Mouse (Mus musculus) 3134 (cell line): ENCODE data around the gene Tmem179.

ENCODE experiments used
- DNase-seq: peaks from one replicate; pipeline ENCODE4 v3.0.0-alpha.2; 2011; ENCODE audit warnings: low spot score; ENCODE audit not compliant: insufficient read length; ENCODE audit errors: extremely low read depth

Tmem179 gene

GRCm38 (mm10) chr12:112516697-112517337 is at the start of gene Tmem179:
Tmem179 (minus strand) TSS chr12:112516747.
- DNase-seq, result peak; percentile 59

- DNase-seq, result no peak
Observed at GRCm38 (mm10) chr12:112563011-112563410, 46.5 kb upstream of the Tmem179 start.

GRCm38 (mm10) chr12:112562462-112562861 is 45.9 kb upstream of the Tmem179 start:
- DNase-seq, result no peak

GRCm38 (mm10) chr12:112561163-112561562 is 44.6 kb upstream of the Tmem179 start:
- no peak for DNase-seq

GRCm38 (mm10) chr12:112560176-112560797 is 43.7 kb upstream of the Tmem179 start:
- DNase-seq, result no peak

GRCm38 (mm10) chr12:112559671-112560070 is 43.1 kb upstream of the Tmem179 start:
- no peak for DNase-seq

- DNase-seq, result no peak
Observed at GRCm38 (mm10) chr12:112559231-112559630, 42.7 kb upstream of the Tmem179 start.

GRCm38 (mm10) chr12:112557219-112557618 is 40.7 kb upstream of the Tmem179 start:
- no peak for DNase-seq

- no peak for DNase-seq
Observed at GRCm38 (mm10) chr12:112556531-112557060, 40.0 kb upstream of the Tmem179 start.

GRCm38 (mm10) chr12:112554900-112555299 is 38.4 kb upstream of the Tmem179 start:
- DNase-seq, result no peak

GRCm38 (mm10) chr12:112552520-112552919 is 36.0 kb upstream of the Tmem179 start:
- DNase-seq, result peak; percentile 36

- DNase-seq, result peak; percentile 70
Observed at GRCm38 (mm10) chr12:112551861-112552375, 35.4 kb upstream of the Tmem179 start.

- DNase-seq, result no peak
Observed at GRCm38 (mm10) chr12:112549287-112549686, 32.7 kb upstream of the Tmem179 start.

GRCm38 (mm10) chr12:112546110-112546509 is 29.6 kb upstream of the Tmem179 start:
- no peak for DNase-seq

- DNase-seq, result no peak
Observed at GRCm38 (mm10) chr12:112544946-112545701, 28.6 kb upstream of the Tmem179 start.

- no peak for DNase-seq
Observed at GRCm38 (mm10) chr12:112543941-112544340, 27.4 kb upstream of the Tmem179 start.

- peak; percentile 68 for DNase-seq
Observed at GRCm38 (mm10) chr12:112542920-112543300, 26.4 kb upstream of the Tmem179 start.

- no peak for DNase-seq
Observed at GRCm38 (mm10) chr12:112542257-112542919, 25.8 kb upstream of the Tmem179 start.

- DNase-seq, result no peak
Observed at GRCm38 (mm10) chr12:112541483-112542091, 25.0 kb upstream of the Tmem179 start.

GRCm38 (mm10) chr12:112540321-112540720 is 23.8 kb upstream of the Tmem179 start:
- no peak for DNase-seq
